Mouse (Mus musculus) ES-Bruce4 (cell line): Measurements from ENCODE around the gene Mroh3. TPM values are rescaled to one million over a fixed set of nuclear protein-coding genes. Genes with fewer than 3 reads are reported as not detected.
A peak's percentile ranks its signal among the peaks of the same experiment; 100 is the strongest.

Experiments used
- H3K27ac ChIP-seq: 2 replicates; pipeline ENCODE4 v1.5.1; 2012; ENCODE audit warnings: low read length, inconsistent platforms; ENCODE audit not compliant: insufficient read depth
- H3K27me3 ChIP-seq: 2 replicates; pipeline ENCODE4 v1.6.1; 2012; ENCODE audit warnings: mild to moderate bottlenecking, low read length, inconsistent platforms; ENCODE audit not compliant: control insufficient read depth, poor library complexity, insufficient read depth, severe bottlenecking
- H3K36me3 ChIP-seq: 2 replicates; pipeline ENCODE4 v1.6.1; 2012; ENCODE audit warnings: inconsistent platforms, mild to moderate bottlenecking, low read length, moderate library complexity; ENCODE audit not compliant: control insufficient read depth, poor library complexity, insufficient read depth, severe bottlenecking
- H3K4me1 ChIP-seq: one replicate; pipeline ENCODE4 v1.8.1; 2011; ENCODE audit warnings: low read length; ENCODE audit not compliant: control insufficient read depth, insufficient read depth
- H3K4me3 ChIP-seq: 2 replicates; pipeline ENCODE4 v1.5.1; 2011; ENCODE audit warnings: low read depth, mild to moderate bottlenecking, low read length
- H3K9ac ChIP-seq: 2 replicates; pipeline ENCODE4 v1.6.1; 2012; ENCODE audit warnings: low read depth, mild to moderate bottlenecking, inconsistent platforms; ENCODE audit not compliant: poor library complexity, severe bottlenecking
- H3K9me3 ChIP-seq: replicated peaks from 2 replicates; pipeline ENCODE4 v1.6.1; 2012; ENCODE audit warnings: mild to moderate bottlenecking, low read length, inconsistent platforms; ENCODE audit not compliant: control insufficient read depth, poor library complexity, insufficient read depth, severe bottlenecking
- CTCF ChIP-seq: IDR thresholded peaks from one replicate; pipeline ENCODE4 v1.8.1; 2011; ENCODE audit warnings: low read depth, low read length
- EP300 ChIP-seq: IDR thresholded peaks from 2 replicates; pipeline ENCODE4 v1.6.1; 2011; ENCODE audit warnings: low read depth, low read length; ENCODE audit not compliant: insufficient read depth
- POLR2A ChIP-seq: IDR thresholded peaks from one replicate; pipeline ENCODE4 v1.8.1; 2011; ENCODE audit warnings: low read length; ENCODE audit not compliant: insufficient read depth
- polyA plus RNA-seq: library from polyadenylated mRNA; stranded (reverse); fragments of >200 nt; gene quantifications from 2 replicates; pipeline ENCODE4 v1.2.4, GENCODE M21; 2011; ENCODE audit warnings: low read depth; ENCODE audit not compliant: missing spikeins, insufficient read depth, insufficient read length

The Mroh3 gene
- polyA plus RNA-seq, 1 experiment: 1.3 TPM

DNA sequence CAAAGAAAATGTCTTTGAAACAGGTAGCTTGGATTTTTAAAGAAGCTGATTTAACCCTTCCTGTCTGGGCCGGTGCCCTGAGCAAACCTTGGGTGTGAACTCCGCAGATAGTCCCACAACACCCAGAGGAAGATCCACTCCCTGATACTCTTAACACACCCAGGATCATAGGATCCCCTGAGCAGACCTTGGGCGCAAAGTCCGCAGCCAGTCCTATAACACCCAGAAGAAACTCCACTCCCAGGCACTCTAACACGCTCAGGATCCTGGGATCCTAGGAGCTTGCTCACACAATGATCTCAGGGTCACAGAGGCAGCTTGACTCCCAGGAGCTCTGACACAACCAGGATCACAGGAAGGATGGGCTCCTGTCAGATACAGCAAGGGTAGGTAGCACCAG, 22.6 kb downstream of the Mroh3 start:
- Histone ChIP-seq H3K27me3 (no peaks in the 10 kb centered on the region), H3K4me3 (no peak overlapping the region), H3K4me1 (no peaks in the 10 kb centered on the region), H3K27ac (no peak overlapping the region), H3K9ac (no peak overlapping the region), H3K36me3 (no peaks in the 10 kb centered on the region), H3K9me3 (no peaks in the 10 kb centered on the region)
- no peak for TF ChIP-seq CTCF
- TF ChIP-seq POLR2A: no peak

DNA sequence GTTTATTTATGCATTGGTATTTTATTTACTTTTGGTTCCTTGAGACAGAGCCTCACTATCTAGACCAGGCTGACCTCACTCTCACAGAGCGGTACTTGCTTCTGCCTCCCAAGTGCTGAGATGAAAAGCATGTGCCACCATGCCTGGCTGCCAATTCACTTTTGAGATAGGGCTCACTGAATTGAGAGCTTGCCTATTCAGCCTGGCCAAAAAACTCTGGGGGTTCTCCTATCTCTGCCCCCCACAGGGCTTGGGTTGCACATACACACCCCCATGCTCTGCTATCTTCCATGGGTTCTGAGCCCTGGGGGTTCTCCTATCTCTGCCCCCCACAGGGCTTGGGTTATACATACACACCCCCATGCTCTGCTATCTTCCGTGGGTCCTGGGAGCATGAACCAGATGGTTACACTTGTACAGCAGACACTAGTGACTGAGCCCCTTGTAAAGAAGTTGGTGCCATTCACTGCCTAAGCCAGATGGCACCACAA, 33.1 kb downstream of the Mroh3 start:
- no peak overlapping the region for H3K9ac ChIP-seq
- no peak overlapping the region for H3K27ac ChIP-seq
- H3K4me3 ChIP-seq: no peak overlapping the region
- no peaks in the 10 kb centered on the region for H3K27me3 ChIP-seq
- no peak for TF ChIP-seq POLR2A
- no peak for TF ChIP-seq EP300
- no peak for TF ChIP-seq CTCF
- H3K4me1 ChIP-seq: peaks cover 3% of the 10 kb centered on the region
- no peaks in the 10 kb centered on the region for H3K9me3 ChIP-seq
- no peaks in the 10 kb centered on the region for H3K36me3 ChIP-seq

DNA sequence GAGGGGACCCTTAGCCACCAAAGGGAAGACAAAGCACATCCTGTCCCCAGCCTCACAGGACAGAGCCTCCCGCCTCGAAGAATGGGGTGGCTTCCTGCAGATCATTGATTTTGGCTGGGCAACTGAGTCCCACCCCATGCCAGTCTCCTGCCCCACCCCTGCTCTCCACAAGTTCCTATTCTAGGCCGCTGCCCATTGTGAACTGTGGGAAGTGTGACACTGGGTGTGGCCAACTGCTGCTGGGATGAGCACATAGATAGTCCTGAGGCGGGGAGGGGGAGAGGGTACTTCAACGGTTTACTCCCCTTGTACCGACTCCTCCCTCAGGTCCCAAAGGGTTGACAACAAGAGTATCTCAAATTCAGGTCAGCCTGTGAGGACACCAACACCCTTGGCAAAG, 33.9 kb downstream of the Mroh3 start:
- Histone ChIP-seq H3K36me3 (no peaks in the 10 kb centered on the region), H3K9ac (no peak overlapping the region), H3K27me3 (no peaks in the 10 kb centered on the region), H3K4me1 (peaks cover 3% of the 10 kb centered on the region), H3K9me3 (no peaks in the 10 kb centered on the region), H3K27ac (no peak overlapping the region), H3K4me3 (no peak overlapping the region)
- peak; percentile 40; the same call in 1 of the 2 replicates for TF ChIP-seq EP300
- no peak for TF ChIP-seq CTCF
- no peak for TF ChIP-seq POLR2A

DNA sequence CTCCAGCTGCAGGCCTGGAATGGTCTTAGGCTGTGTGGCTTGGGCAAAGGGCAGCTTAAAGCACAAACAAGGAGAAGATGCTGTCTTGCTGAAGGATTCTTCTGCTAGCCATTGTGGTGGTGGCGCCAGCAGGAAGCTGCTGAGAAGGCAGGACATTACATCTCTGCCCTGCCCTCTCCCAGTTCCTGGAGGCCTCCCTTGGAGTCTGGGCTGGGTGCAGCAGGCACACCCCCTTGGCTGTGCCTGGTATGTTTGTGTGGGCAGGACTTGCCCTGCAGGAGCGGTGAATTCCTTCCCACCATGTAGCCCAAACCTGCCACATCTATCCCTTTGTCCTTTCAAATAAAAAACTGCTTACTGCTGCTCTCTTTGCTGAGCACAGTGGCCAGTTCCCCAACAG, 35.5 kb downstream of the Mroh3 start:
- TF ChIP-seq POLR2A: no peak
- TF ChIP-seq EP300: no peak
- no peak for TF ChIP-seq CTCF
- Histone ChIP-seq H3K4me3 (no peak overlapping the region), H3K9ac (no peak overlapping the region), H3K4me1 (peaks cover 11% of the 10 kb centered on the region), H3K27ac (no peak overlapping the region), H3K27me3 (no peaks in the 10 kb centered on the region), H3K36me3 (no peaks in the 10 kb centered on the region), H3K9me3 (no peaks in the 10 kb centered on the region)

DNA sequence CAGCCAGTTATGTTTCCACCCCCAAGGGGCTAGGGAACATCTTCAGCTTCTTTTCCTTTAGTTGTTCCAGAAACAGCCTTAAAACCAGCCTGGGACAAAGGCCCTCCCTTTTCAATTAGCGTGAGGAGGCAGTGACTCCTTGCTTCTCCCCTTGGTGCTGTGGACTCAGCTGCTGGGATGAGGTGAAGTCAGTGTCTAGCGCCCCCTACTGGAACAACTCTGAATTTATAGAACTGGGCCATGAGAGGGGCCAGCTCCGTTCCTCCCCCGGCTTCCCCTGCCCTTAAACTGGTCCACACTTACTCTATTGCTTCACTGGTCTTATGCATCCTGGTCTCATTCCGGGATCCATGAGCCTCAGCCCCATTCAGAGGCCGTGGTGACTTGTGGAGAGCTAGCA, 37.4 kb downstream of the Mroh3 start:
- Histone ChIP-seq H3K27ac (no peak overlapping the region), H3K36me3 (no peaks in the 10 kb centered on the region), H3K9ac (no peak overlapping the region), H3K9me3 (no peaks in the 10 kb centered on the region), H3K4me3 (no peak overlapping the region), H3K27me3 (no peaks in the 10 kb centered on the region), H3K4me1 (peaks cover 11% of the 10 kb centered on the region)
- peak; percentile 86 for TF ChIP-seq CTCF
- no peak for TF ChIP-seq POLR2A

DNA sequence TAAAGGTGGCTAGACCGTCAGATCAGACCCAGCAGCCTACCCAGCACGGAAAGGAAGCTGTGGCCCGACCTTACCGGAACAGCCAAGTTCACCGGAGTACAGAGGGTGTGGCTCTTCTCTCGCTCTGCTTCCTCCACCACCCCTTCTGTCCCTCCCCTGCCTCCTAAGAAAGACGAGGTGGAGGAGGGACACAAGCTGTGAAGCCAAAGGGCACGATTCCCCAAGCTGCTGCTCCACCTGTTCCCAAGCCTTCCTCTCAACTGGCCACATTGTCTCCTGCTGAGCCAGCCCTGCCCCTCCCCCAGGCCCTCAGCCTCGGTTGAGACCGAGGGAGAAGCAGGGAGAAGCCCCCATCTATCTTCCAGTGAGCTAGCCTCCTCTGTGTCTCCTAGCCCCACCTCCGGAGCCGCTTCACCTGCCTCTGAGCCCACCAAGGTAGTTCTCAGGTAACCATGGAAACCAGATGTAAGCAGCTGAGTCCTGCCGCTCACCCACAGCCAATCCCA, 38.5 kb downstream of the Mroh3 start:
- Histone ChIP-seq H3K36me3 (no peaks in the 10 kb centered on the region), H3K27ac (peak overlapping the region; percentile 27), H3K9me3 (no peaks in the 10 kb centered on the region), H3K27me3 (no peaks in the 10 kb centered on the region), H3K9ac (no peak overlapping the region), H3K4me1 (peaks cover 11% of the 10 kb centered on the region), H3K4me3 (peak overlapping the region; percentile 11)
- TF ChIP-seq EP300 (peak; percentile 61; the same call in 1 of the 2 replicates), POLR2A (no peak), CTCF (no peak)
